ENCODE assay signal across 8 mouse cellular contexts in genomic region chr3:73707461-73708409, GRCm38 (mm10). TPM values are rescaled to one million over a fixed set of nuclear protein-coding genes. Genes with fewer than 3 reads are reported as not detected.
DNase-seq lines count a peak whose midpoint lies in the region; ATAC-seq lines count a peak whose summit lies in the region.

No protein-coding gene starts in this region.

- peak overlapping the region; percentile 66 for H3K4me2 ChIP-seq in hindbrain, embryonic 16.5 days (ENCODE audit: low read length)
- peak overlapping the region; percentile 49 for H3K4me2 ChIP-seq in stomach, embryonic 14.5 days (replicated peaks; ENCODE audit: low read depth, low read length)

- H3K27ac ChIP-seq in hindbrain, embryonic 16.5 days (ENCODE audit: low read depth, low read length), result no peak overlapping the region
- peak overlapping the region; percentile 61 for H3K27ac ChIP-seq in stomach, embryonic 14.5 days (ENCODE audit: low read length)

- peak; percentile 60 for DNase-seq in NIH3T3 (ENCODE audit: low read depth)
- DNase-seq in cerebellum, postnatal 25 days, result peak; percentile 24 to 38
- DNase-seq in gastrocnemius, adult 8-10 months (ENCODE audit: low spot score in 2 of 2), result peak; percentile 23 to 49
- DNase-seq in left cerebral cortex, postnatal 10 days (ENCODE audit: extremely low spot score in 1 of 2, low spot score in 2 of 2), result peak; percentile 3 to 83
- DNase-seq in mesoderm, embryonic 11.5 days (ENCODE audit: low read depth, low spot score), result peak; percentile 91
- no peak for DNase-seq in thymus, postnatal 14 days

- 19% methylated on average over 20 of the region's 20 CpGs for WGBS in hindbrain, embryonic 16.5 days
- 18% methylated on average over 20 of the region's 20 CpGs for WGBS in stomach, embryonic 14.5 days

- peak overlapping the region; percentile 8 for H3K9ac ChIP-seq in hindbrain, embryonic 16.5 days (ENCODE audit: low read depth, low read length)
- H3K9ac ChIP-seq in stomach, embryonic 14.5 days (replicated peaks; ENCODE audit: low read depth, low read length), result peak overlapping the region; percentile 29

- H3K4me3 ChIP-seq in hindbrain, embryonic 16.5 days (ENCODE audit: low read length), result peak overlapping the region; percentile 37
- H3K4me3 ChIP-seq in stomach, embryonic 14.5 days (ENCODE audit: low read depth, low read length), result peak overlapping the region; percentile 39

- ATAC-seq in hindbrain, embryonic 16.5 days, result peak; percentile 97
- ATAC-seq in stomach, embryonic 14.5 days (ENCODE audit: insufficient number of reproducible peaks, insufficient read depth, low FRiP score, low read depth), result peak; percentile 91

- no peaks in the 10 kb centered on the region for H3K36me3 ChIP-seq in hindbrain, embryonic 16.5 days (ENCODE audit: control insufficient read depth, insufficient read depth, low read length)
- H3K36me3 ChIP-seq in stomach, embryonic 14.5 days (ENCODE audit: control insufficient read depth, insufficient read depth, low read length), result no peaks in the 10 kb centered on the region

- no peaks in the 10 kb centered on the region for H3K9me3 ChIP-seq in hindbrain, embryonic 16.5 days (ENCODE audit: control insufficient read depth, low read length)
- no peaks in the 10 kb centered on the region for H3K9me3 ChIP-seq in stomach, embryonic 14.5 days (ENCODE audit: control insufficient read depth, low read depth, low read length)

- no peaks in the 10 kb centered on the region for H3K4me1 ChIP-seq in hindbrain, embryonic 16.5 days (ENCODE audit: control insufficient read depth, insufficient read depth, low read depth, low read length)
- H3K4me1 ChIP-seq in stomach, embryonic 14.5 days (ENCODE audit: control insufficient read depth, insufficient read depth, low read length), result no peaks in the 10 kb centered on the region

- intact Hi-C loops in left cerebral cortex, postnatal 10 days (cut with DNase I), result no loop called here

- H3K27me3 ChIP-seq in hindbrain, embryonic 16.5 days (replicated peaks; ENCODE audit: control insufficient read depth, insufficient read depth, low read length), result no peaks in the 10 kb centered on the region
- H3K27me3 ChIP-seq in stomach, embryonic 14.5 days (ENCODE audit: control insufficient read depth, insufficient read depth, low read length), result no peaks in the 10 kb centered on the region

RNA-seq across cellular contexts. Expression of gene Bche, which starts 0.5 kb away (rescaled TPM):
- total RNA-seq in gastrocnemius, adult 8-10 months (2022), result 1 to 10 TPM; 1.3 to 2.0 (median 1.7) TPM
- 1.9 and 2.4 TPM in 2 replicates for polyA plus RNA-seq in hindbrain, embryonic 16.5 days (2015; fragmentation: Nextera tagmentation; extraction: Ambion mirVana)
- 1 to 10 TPM; 2.8 to 3.3 TPM for total RNA-seq in left cerebral cortex, postnatal 10 days (2021)
- 23.6 and 23.9 TPM in 2 replicates for polyA plus RNA-seq in stomach, embryonic 14.5 days (2014; fragmentation: Nextera tagmentation; extraction: Ambion mirVana)
